Mouse (Mus musculus) hindbrain, embryonic 14.5 days (tissue): Measurements from ENCODE around the gene Wdr60. TPM values are rescaled to one million over a fixed set of nuclear protein-coding genes. Genes with fewer than 3 reads are reported as not detected.

Source experiments
- ATAC-seq: fragments of 200-750 bp; cut with Nextera tagmentation; 2 replicates; pipeline ENCODE4 v1.8.0; 2017; ENCODE audit warnings: moderate number of reproducible peaks, mild to moderate bottlenecking, moderate TSS enrichment, moderate library complexity; ENCODE audit not compliant: low FRiP score
- DNase-seq: peaks from one replicate; pipeline ENCODE4 v3.0.0-alpha.2; 2015; ENCODE audit warnings: low spot score
- H3K27ac ChIP-seq: fragments of 300-500 bp; sonication (generic); 2 replicates; pipeline ENCODE4 v1.5.1; 2014; ENCODE audit warnings: mild to moderate bottlenecking, moderate library complexity
- H3K27me3 ChIP-seq: fragments of 300-500 bp; sonication (generic); 2 replicates; pipeline ENCODE4 v1.6.1; 2014; ENCODE audit warnings: mild to moderate bottlenecking, low read length, mixed read lengths; ENCODE audit not compliant: control insufficient read depth, insufficient read depth
- H3K36me3 ChIP-seq: fragments of 300-500 bp; sonication (generic); replicated peaks from 2 replicates; pipeline ENCODE4 v1.6.1; 2014; ENCODE audit not compliant: control insufficient read depth, insufficient read depth
- H3K4me1 ChIP-seq: fragments of 300-500 bp; sonication (generic); replicated peaks from 2 replicates; pipeline ENCODE4 v1.6.1; 2014; ENCODE audit warnings: antibody characterized with exemption, low read length, mixed read lengths; ENCODE audit not compliant: control insufficient read depth, insufficient read depth
- H3K4me2 ChIP-seq: fragments of 300-500 bp; sonication (generic); replicated peaks from 2 replicates; pipeline ENCODE4 v1.6.1; 2014; ENCODE audit warnings: mild to moderate bottlenecking, moderate library complexity
- H3K4me3 ChIP-seq: fragments of 300-500 bp; sonication (generic); replicated peaks from 2 replicates; pipeline ENCODE4 v1.5.1; 2014; ENCODE audit warnings: mild to moderate bottlenecking, low read length
- H3K9ac ChIP-seq: fragments of 300-500 bp; sonication (generic); 2 replicates; pipeline ENCODE4 v1.6.1; 2014
- H3K9me3 ChIP-seq: fragments of 300-500 bp; sonication (generic); 2 replicates; pipeline ENCODE4 v1.6.1; 2016; ENCODE audit warnings: low read length; ENCODE audit not compliant: control insufficient read depth
- WGBS: fragments of 180-500 bp; shearing (Covaris S2); extraction: QIAGEN DNeasy Blood & Tissue Kit; methylation state at CpG from one replicate; pipeline ENCODE4 v1.1.7; 2014; 5-methylcytosine and 5-hydroxymethylcytosine counted together
- polyA plus RNA-seq: library from polyadenylated mRNA; unstranded; fragments of >200 nt; fragmentation: Nextera tagmentation; extraction: Ambion mirVana; gene quantifications from 2 replicates; pipeline ENCODE4 v1.2.1, GENCODE M21; 2014

The Wdr60 gene
- polyA plus RNA-seq, 1 experiment from 2014 or later: 18.3 TPM

DNA sequence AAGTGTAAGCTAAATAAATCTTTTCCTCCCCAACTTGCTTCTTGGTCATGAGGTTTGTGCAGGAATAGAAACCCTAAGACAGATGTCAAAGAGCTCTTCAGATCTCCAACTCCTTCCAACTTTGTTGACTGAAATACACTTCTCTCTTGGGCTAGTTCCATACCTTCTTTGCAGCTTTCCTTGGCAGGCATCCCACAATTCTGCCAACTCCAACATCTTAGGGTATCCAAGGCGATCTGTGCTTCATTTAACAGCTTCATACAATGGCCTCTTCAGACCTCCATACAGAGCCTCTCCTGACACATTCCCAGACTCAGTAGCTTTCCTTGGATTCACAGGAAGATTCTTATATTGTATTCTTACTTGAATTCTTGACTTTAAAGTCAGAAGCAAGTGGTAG is 10.9 kb upstream of the Wdr60 start:
- no peak overlapping the region for H3K4me2 ChIP-seq
- no peaks in the 10 kb centered on the region for H3K9me3 ChIP-seq
- no peak overlapping the region for H3K4me3 ChIP-seq
- no peaks in the 10 kb centered on the region for H3K4me1 ChIP-seq
- no peak overlapping the region for H3K9ac ChIP-seq
- no peak overlapping the region for H3K27ac ChIP-seq
- no peaks in the 10 kb centered on the region for H3K27me3 ChIP-seq
- 62% methylated on average over 1 of the region's 1 CpGs for WGBS
- no peaks in the 10 kb centered on the region for H3K36me3 ChIP-seq
- ATAC-seq (no peak), DNase-seq (no peak)

DNA sequence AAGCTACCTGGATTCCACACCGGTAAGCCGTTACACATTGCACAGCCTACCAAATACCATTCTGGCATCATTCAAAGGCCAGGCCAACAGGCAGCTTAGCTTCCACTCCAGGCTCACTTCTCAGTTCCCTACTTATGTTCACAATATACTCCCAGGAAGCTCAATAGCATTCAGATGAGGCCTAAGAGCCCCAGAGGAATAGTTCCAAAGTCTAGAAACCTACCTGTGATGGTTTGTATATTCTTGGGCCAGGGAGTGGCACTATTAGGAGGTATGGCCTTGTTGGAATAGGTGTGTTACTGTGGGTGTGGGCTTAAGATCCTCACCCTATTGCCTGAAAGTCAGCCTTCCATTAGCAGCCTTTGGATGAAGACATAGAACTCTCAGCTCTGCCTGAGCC is 8.2 kb upstream of the Wdr60 start:
- H3K4me2 ChIP-seq: no peak overlapping the region
- no peaks in the 10 kb centered on the region for H3K27me3 ChIP-seq
- no peak overlapping the region for H3K9ac ChIP-seq
- no peak for DNase-seq
- WGBS: 96% methylated on average over 2 of the region's 2 CpGs
- H3K9me3 ChIP-seq: no peaks in the 10 kb centered on the region
- no peaks in the 10 kb centered on the region for H3K36me3 ChIP-seq
- no peak overlapping the region for H3K27ac ChIP-seq
- no peaks in the 10 kb centered on the region for H3K4me1 ChIP-seq
- H3K4me3 ChIP-seq: no peak overlapping the region
- ATAC-seq: no peak

DNA sequence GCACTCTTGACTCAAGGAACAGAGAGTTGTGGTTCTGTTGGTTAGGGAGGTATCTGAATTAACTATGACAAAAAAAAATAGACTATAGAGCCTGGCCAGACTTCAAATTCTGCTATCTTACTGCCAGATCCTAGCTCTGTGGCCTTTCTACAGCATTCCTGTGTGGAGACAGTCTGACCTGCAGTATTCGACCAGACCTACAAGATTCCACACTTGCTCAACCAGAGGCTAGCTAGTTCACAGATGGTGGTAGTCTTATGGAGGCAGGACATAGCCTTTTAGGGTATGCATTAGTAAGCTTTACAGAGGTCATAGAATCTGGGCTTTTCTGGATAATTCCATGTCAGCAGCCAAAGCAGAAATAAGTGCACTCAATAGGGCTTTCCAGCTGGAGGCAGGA is 7.7 kb upstream of the Wdr60 start:
- H3K27me3 ChIP-seq: no peaks in the 10 kb centered on the region
- WGBS: 89% methylated on average over 1 of the region's 1 CpGs
- no peak overlapping the region for H3K9ac ChIP-seq
- no peak overlapping the region for H3K27ac ChIP-seq
- DNase-seq (no peak), ATAC-seq (no peak)
- H3K9me3 ChIP-seq: no peaks in the 10 kb centered on the region
- H3K4me3 ChIP-seq: no peak overlapping the region
- no peaks in the 10 kb centered on the region for H3K4me1 ChIP-seq
- no peak overlapping the region for H3K4me2 ChIP-seq
- no peaks in the 10 kb centered on the region for H3K36me3 ChIP-seq

DNA sequence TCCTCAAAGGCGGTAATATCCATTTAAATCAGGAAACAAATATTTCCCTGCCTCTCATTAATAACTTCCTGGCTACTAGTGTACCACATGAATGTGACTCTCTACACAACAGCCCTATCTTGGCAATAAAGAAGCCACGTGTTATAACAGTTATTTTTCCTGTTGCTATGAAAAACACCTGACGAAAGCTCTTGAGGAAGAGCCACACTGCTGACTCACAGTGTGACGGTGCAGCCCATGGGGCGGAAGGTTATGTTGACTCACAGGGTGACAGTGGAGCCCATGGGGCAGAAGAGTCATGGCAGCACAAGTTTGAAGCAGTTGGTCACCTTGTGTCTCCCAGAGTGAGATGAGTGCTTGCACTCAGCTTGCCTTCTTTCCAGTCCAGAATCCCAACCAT is 6.6 kb upstream of the Wdr60 start:
- DNase-seq (no peak), ATAC-seq (no peak)
- Histone ChIP-seq H3K4me2 (no peak overlapping the region), H3K9ac (no peak overlapping the region), H3K27me3 (no peaks in the 10 kb centered on the region), H3K27ac (no peak overlapping the region), H3K4me3 (no peak overlapping the region), H3K9me3 (no peaks in the 10 kb centered on the region), H3K36me3 (no peaks in the 10 kb centered on the region), H3K4me1 (no peaks in the 10 kb centered on the region)
- WGBS: 82% methylated on average over 5 of the region's 5 CpGs

DNA sequence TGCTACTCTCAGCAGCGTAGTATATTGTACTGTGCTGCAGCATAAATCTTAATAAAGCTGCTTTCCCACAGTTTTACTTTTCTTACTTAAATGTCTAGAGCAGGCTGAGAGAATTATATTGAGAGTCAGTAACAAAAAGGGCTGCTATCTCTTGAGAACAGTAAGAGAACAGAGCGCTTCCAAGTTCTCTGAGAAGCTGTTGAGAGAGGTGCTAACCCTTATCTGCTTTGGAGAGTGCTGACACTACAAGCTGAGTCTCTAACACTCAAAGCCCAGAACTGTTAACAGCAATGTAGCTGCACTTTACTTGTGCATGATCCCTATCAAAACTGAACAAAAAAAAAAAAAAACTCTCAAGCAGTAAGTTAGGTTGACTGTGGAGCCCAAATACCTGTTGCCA is 2.5 kb upstream of the Wdr60 start:
- no peak overlapping the region for H3K4me2 ChIP-seq
- whole genome bisulfite sequencing: 82% methylated on average over 2 of the region's 2 CpGs
- H3K27ac ChIP-seq: no peak overlapping the region
- no peak for ATAC-seq
- H3K36me3 ChIP-seq: no peaks in the 10 kb centered on the region
- no peaks in the 10 kb centered on the region for H3K9me3 ChIP-seq
- no peak for DNase-seq
- H3K4me1 ChIP-seq: peaks cover 14% of the 10 kb centered on the region; the same call in 1 of the 2 replicates
- no peak overlapping the region for H3K9ac ChIP-seq
- H3K4me3 ChIP-seq: no peak overlapping the region
- H3K27me3 ChIP-seq: no peaks in the 10 kb centered on the region

DNA sequence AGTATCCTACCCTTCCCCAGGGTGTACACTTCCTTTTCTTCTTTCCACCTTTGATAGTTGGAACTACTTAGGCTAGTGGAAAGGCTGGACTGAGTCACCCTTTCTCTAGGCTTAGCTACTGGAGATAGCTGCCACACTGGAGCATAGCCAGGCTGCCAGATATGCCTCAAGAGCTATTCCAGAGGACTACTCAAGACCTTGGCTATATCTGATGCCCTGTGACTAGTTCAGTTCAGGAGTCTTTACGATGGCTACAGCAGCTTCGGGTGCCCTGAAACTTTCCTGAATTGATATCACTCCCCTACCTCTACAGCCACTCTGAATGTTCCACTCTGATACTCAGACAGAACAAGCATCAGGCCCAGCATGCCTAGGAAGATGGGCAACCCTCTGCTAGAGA is 1.9 kb upstream of the Wdr60 start:
- WGBS: 95% methylated on average over 2 of the region's 2 CpGs
- Histone ChIP-seq H3K9ac (no peak overlapping the region), H3K36me3 (no peaks in the 10 kb centered on the region), H3K4me2 (no peak overlapping the region), H3K4me1 (peaks cover 14% of the 10 kb centered on the region; the same call in 1 of the 2 replicates), H3K27ac (no peak overlapping the region), H3K4me3 (no peak overlapping the region), H3K27me3 (no peaks in the 10 kb centered on the region), H3K9me3 (no peaks in the 10 kb centered on the region)
- no peak for DNase-seq
- no peak for ATAC-seq

DNA sequence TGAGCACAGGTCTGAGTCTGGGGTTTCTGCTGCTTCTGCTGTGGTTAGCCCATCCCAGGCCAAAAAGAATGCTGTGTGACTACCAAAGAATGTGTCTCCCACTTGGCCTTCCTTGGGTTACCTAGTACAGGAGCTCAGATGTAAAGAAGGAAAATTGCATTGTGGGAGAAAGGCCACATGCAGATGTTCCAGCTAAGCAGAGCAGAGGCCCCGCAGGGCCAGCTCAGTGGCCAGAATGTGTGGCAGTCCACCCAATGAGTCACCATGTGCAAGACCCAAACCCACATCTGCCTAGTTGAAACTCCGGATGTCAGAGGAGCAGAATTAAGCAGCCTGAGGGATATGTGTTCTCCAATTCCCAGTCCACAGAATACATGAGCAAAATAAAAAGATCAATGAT is 4.5 kb downstream of the Wdr60 start:
- H3K4me1 ChIP-seq: peaks cover 11% of the 10 kb centered on the region; the same call in 1 of the 2 replicates
- 90% methylated on average over 2 of the region's 2 CpGs for WGBS
- ATAC-seq (no peak), DNase-seq (no peak)
- no peaks in the 10 kb centered on the region for H3K9me3 ChIP-seq
- peaks cover 16% of the 10 kb centered on the region for H3K36me3 ChIP-seq
- H3K4me3 ChIP-seq: no peak overlapping the region
- H3K9ac ChIP-seq: no peak overlapping the region
- no peak overlapping the region for H3K4me2 ChIP-seq
- H3K27me3 ChIP-seq: no peaks in the 10 kb centered on the region
- no peak overlapping the region for H3K27ac ChIP-seq

DNA sequence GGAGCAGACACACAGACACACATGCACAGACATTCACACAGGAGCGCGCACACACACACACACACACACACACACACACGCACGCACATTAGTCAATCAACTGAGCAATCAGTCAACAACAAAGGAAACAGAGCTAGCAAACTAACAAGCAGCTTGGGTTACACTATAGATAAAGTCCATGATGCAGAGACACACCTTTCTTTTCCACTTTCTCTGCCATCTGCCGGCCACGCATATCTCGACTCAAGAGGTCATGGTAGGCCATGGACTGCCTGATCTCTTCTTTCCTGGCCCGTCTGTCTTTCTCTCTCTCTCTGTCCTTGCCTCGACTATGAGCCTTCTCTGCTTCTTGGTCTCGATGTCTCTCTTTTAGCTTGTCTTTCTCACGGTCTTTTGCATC is 7.2 kb downstream of the Wdr60 start:
- no peak for ATAC-seq
- peaks cover 30% of the 10 kb centered on the region for H3K36me3 ChIP-seq
- DNase-seq: no peak
- H3K9ac ChIP-seq: no peak overlapping the region
- 95% methylated on average over 11 of the region's 11 CpGs for WGBS
- H3K4me2 ChIP-seq: no peak overlapping the region
- H3K27ac ChIP-seq: no peak overlapping the region
- H3K4me3 ChIP-seq: no peak overlapping the region
- no peaks in the 10 kb centered on the region for H3K4me1 ChIP-seq
- no peaks in the 10 kb centered on the region for H3K27me3 ChIP-seq
- H3K9me3 ChIP-seq: no peaks in the 10 kb centered on the region

DNA sequence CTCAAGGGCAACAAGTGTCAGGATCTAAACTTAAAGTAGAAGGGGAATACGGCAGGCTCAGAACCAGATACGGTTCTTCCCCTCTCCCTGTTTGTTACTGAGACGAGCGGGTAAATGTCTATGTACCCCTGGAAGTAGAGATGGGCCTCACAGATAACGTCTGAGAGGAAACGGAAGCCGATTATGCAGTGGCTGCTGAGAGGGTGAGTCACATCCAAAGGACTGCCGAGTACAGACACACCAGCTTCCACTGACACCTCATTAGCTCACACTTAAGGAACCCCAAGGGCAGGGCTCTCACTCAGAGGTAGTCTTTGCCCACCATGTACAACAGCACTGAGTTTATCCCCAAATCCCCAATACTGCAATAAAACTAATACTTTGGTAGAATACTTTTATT is 8.2 kb downstream of the Wdr60 start:
- no peak for DNase-seq
- Histone ChIP-seq H3K4me2 (no peak overlapping the region), H3K9me3 (no peaks in the 10 kb centered on the region), H3K36me3 (peaks cover 30% of the 10 kb centered on the region), H3K4me3 (no peak overlapping the region), H3K4me1 (no peaks in the 10 kb centered on the region), H3K9ac (no peak overlapping the region), H3K27ac (no peak overlapping the region), H3K27me3 (no peaks in the 10 kb centered on the region)
- WGBS: 79% methylated on average over 8 of the region's 8 CpGs
- ATAC-seq: no peak

DNA sequence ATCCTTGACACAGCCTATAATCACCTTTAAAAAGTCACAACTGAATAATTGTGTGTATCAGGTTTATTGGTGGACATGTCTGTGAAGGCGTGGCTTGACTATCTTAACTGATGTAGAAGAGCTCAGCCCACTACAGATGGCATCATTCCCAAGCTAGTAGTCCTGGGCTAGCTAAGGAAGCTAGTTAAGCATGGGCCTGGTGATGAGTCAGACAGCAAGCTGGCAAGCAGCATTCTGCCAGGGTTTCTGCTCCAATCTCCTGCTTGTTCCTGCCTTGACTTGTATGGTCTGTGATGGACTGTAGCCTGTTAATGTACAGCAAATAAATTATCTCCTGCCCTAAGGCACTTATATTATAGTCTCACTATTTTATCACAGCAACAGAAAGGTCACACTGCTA is 18.2 kb downstream of the Wdr60 start:
- no peak overlapping the region for H3K4me3 ChIP-seq
- H3K9ac ChIP-seq: no peak overlapping the region
- H3K4me1 ChIP-seq: no peaks in the 10 kb centered on the region
- no peak overlapping the region for H3K4me2 ChIP-seq
- 88% methylated on average over 1 of the region's 1 CpGs for WGBS
- no peaks in the 10 kb centered on the region for H3K9me3 ChIP-seq
- DNase-seq (no peak), ATAC-seq (no peak)
- H3K27me3 ChIP-seq: no peaks in the 10 kb centered on the region
- H3K27ac ChIP-seq: no peak overlapping the region
- H3K36me3 ChIP-seq: peaks cover 59% of the 10 kb centered on the region
